Mouse (Mus musculus) embryo, embryonic 11.5 days (tissue): ENCODE results near the gene Rps21.

Source experiments
- DNase-seq: peaks from one replicate; pipeline ENCODE4 v3.0.0-alpha.2; 2012; ENCODE audit warnings: low read depth, low spot score

Rps21 gene

GRCm38 (mm10) chr2:180229129-180229528 lies 28.0 kb upstream of the Rps21 start:
- DNase-seq, result no peak

GRCm38 (mm10) chr2:180230482-180230881 lies 26.7 kb upstream of the Rps21 start:
- no peak for DNase-seq

GRCm38 (mm10) chr2:180233101-180233904 lies 23.9 kb upstream of the Rps21 start:
- DNase-seq, result no peak

- no peak for DNase-seq
Observed at GRCm38 (mm10) chr2:180234353-180234752, 22.8 kb upstream of the Rps21 start.

GRCm38 (mm10) chr2:180234980-180235379 lies 22.2 kb upstream of the Rps21 start:
- DNase-seq, result no peak

GRCm38 (mm10) chr2:180235788-180236187 lies 21.4 kb upstream of the Rps21 start:
- no peak for DNase-seq

- DNase-seq, result no peak
Observed at GRCm38 (mm10) chr2:180236500-180236899, 20.7 kb upstream of the Rps21 start.

- no peak for DNase-seq
Observed at GRCm38 (mm10) chr2:180236930-180237329, 20.2 kb upstream of the Rps21 start.

- no peak for DNase-seq
Observed at GRCm38 (mm10) chr2:180237601-180238345, 19.4 kb upstream of the Rps21 start.

- DNase-seq, result no peak
Observed at GRCm38 (mm10) chr2:180238591-180238990, 18.6 kb upstream of the Rps21 start.

- no peak for DNase-seq
Observed at GRCm38 (mm10) chr2:180243108-180243507, 14.1 kb upstream of the Rps21 start.

- no peak for DNase-seq
Observed at GRCm38 (mm10) chr2:180247916-180248315, 9.3 kb upstream of the Rps21 start.

- no peak for DNase-seq
Observed at GRCm38 (mm10) chr2:180248947-180249660, 8.1 kb upstream of the Rps21 start.

GRCm38 (mm10) chr2:180250930-180251611 lies 6.1 kb upstream of the Rps21 start:
- peak; percentile 83 for DNase-seq

- DNase-seq, result no peak
Observed at GRCm38 (mm10) chr2:180251838-180252237, 5.3 kb upstream of the Rps21 start.

GRCm38 (mm10) chr2:180254436-180255209 lies 2.6 kb upstream of the Rps21 start:
- DNase-seq, result no peak

GRCm38 (mm10) chr2:180255701-180256100 lies 1.5 kb upstream of the Rps21 start:
- no peak for DNase-seq

- DNase-seq, result no peak
Observed at GRCm38 (mm10) chr2:180256296-180257000, 729 bp upstream of the Rps21 start.

GRCm38 (mm10) chr2:180257963-180258865 lies 1.0 kb downstream of the Rps21 start:
- DNase-seq, result no peak
